Mouse (Mus musculus) C3H10T1/2 (cell line): Measurements from ENCODE around the gene Hoxd1. TPM values are rescaled to one million over a fixed set of nuclear protein-coding genes. Genes with fewer than 3 reads are reported as not detected.

Experiments
- polyA plus RNA-seq, 2 experiments: library from polyadenylated mRNA; unstranded; fragments of >200 nt; fragmentation: generic; extraction: Trizol; gene quantifications; one replicate each; pipeline ENCODE4 v1.2.1; 2012; ENCODE audit warnings: missing spikeins in 2 of 2

Hoxd1 gene
- polyA plus RNA-seq = not detected

GRCm38 (mm10) chr2:74762522-74763244, at the start of gene Hoxd1:
Gene Hoxd1, plus strand, starts transcription at chr2:74762980.

GRCm38 (mm10) chr2:74726551-74726950, 36.2 kb upstream of the Hoxd1 start, which contains the start of gene Gm28230:
Gene Gm28230, plus strand, starts transcription at chr2:74726728.

Other genes with a start within 250 kb of the Hoxd1 start
- 1 to 10 TPM in 1 of 2 experiments, under 1 TPM in 1; 0.34 to 2.5 TPM for gene Lnpk, start 183.5 kb upstream of the Hoxd1 start, polyA plus RNA-seq
- not detected for gene Evx2, start 103.4 kb upstream of the Hoxd1 start, polyA plus RNA-seq
- gene Hoxd13, start 94.7 kb upstream of the Hoxd1 start, polyA plus RNA-seq = not detected
- gene Hoxd12, start 88.0 kb upstream of the Hoxd1 start, polyA plus RNA-seq = not detected
- gene Hoxd11, start 83.4 kb upstream of the Hoxd1 start, polyA plus RNA-seq = not detected
- not detected for gene Hoxd10, start 71.1 kb upstream of the Hoxd1 start, polyA plus RNA-seq
- not detected for gene Hoxd9, start 65.3 kb upstream of the Hoxd1 start, polyA plus RNA-seq
- gene Hoxd8, start 58.4 kb upstream of the Hoxd1 start, polyA plus RNA-seq = not detected
- gene Hoxd3, start 51.1 kb upstream of the Hoxd1 start, polyA plus RNA-seq = not detected
- not detected for gene Hoxd4, start 51.1 kb upstream of the Hoxd1 start, polyA plus RNA-seq
- not detected for gene Gm28230, start 36.3 kb upstream of the Hoxd1 start, polyA plus RNA-seq
- gene Mtx2, start 62.8 kb downstream of the Hoxd1 start, polyA plus RNA-seq = 10 to 100 TPM in 1 of 2 experiments, 1 to 10 TPM in 1; 1.9 to 26.6 TPM